Mouse (Mus musculus) gastrocnemius, adult 18-20 months (tissue): ENCODE data around the gene Trf. TPM values are rescaled to one million over a fixed set of nuclear protein-coding genes. Genes with fewer than 3 reads are reported as not detected.
"Not testable (repeated sequence)": the region's sequence is repeated elsewhere in the genome, so short reads cannot be mapped to it uniquely, and the experiment has no call there.

Source experiments
- DNase-seq: peaks from one replicate; pipeline ENCODE4 v3.0.0; 2021; ENCODE audit warnings: low spot score
- total RNA-seq, 2 experiments: library from RNA; stranded (reverse); gene quantifications; 2 replicates each; pipeline ENCODE4 v1.2.3; 2021

Trf gene
- total RNA-seq, 2 experiments from 2014 or later, result 18.2 to 29.2 TPM

DNA sequence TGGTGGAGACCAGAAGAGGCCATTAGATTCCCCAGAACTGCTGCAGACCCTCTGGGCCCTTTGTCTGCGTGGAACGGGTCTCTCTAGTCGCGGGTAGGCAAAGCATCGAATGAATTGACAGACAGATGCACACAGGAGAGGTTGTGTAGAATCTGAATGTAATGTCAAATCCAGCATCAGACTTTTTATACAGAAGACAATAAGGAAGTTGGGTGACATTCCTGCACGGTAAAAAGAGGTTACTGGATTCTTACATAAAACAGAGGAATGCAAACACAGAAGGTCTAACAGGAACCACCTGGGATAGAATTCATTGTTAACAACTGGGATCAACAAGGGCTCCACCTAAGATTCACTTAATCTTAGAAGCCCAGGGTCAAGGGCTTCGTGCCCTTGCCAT, 75.1 kb downstream of the Trf start:
- DNase-seq, result not testable (repeated sequence)

DNA sequence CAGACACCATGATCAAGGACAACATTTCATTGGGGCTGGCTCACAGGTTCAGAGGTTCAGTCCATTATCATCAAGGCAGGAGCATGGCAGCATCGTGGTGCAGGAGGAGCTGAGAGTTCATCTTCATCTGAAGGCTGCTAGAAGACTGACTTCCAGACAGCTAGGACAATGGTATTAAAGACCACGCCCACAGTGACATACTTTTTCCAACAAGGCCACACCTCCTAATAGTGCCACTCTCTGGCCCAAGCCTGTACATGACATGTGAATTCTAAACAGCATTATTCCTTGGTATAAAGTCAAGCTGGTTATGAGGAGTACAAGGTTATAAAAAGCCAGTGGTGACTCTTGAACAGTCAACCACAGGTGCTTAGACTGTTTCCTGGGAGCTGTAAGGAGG, 75.7 kb downstream of the Trf start:
- no peak for DNase-seq

Other genes with a start within 250 kb of the Trf start
- gene Slco2a1, start 241.7 kb downstream of the Trf start, total RNA-seq, result under 1 TPM; 0.71 to 0.93 TPM
- 1 to 10 TPM in 1 of 2 experiments, under 1 TPM in 1; 0.64 to 1.2 TPM for gene Rab6b, start 118.7 kb downstream of the Trf start, total RNA-seq
- 10 to 100 TPM; 16.2 to 17.2 TPM for gene Srprb, start 28.3 kb downstream of the Trf start, total RNA-seq
- gene Gm20425, start 137 bp downstream of the Trf start, total RNA-seq, result 1 to 10 TPM; 2.7 to 3.9 TPM
- gene 1300017J02Rik, start 74.6 kb upstream of the Trf start, total RNA-seq, result not detected
- gene Topbp1, start 74.8 kb upstream of the Trf start, total RNA-seq, result 1 to 10 TPM; 6.6 to 6.9 TPM
- gene Cdv3, start 135.4 kb upstream of the Trf start, total RNA-seq, result 100 to 1,000 TPM; 205 to 250 TPM
- gene Bfsp2, start 250.0 kb upstream of the Trf start, total RNA-seq, result under 1 TPM; 0.41 to 0.71 TPM